Mouse (Mus musculus) urinary bladder, adult 2 months (tissue): ENCODE data around the gene Fat2. TPM values are rescaled to one million over a fixed set of nuclear protein-coding genes. Genes with fewer than 3 reads are reported as not detected.

ENCODE experiments used
- DNase-seq: peaks from one replicate; pipeline ENCODE4 v3.0.0; 2022; ENCODE audit warnings: low spot score
- polyA plus RNA-seq: library from polyadenylated mRNA; depleted of rRNA; stranded (reverse); fragments of >200 nt; gene quantifications from 2 replicates; pipeline ENCODE4 v1.2.3, GENCODE M21; 2012

Fat2 gene
- polyA plus RNA-seq, 1 experiment = 8.9 TPM

DNA sequence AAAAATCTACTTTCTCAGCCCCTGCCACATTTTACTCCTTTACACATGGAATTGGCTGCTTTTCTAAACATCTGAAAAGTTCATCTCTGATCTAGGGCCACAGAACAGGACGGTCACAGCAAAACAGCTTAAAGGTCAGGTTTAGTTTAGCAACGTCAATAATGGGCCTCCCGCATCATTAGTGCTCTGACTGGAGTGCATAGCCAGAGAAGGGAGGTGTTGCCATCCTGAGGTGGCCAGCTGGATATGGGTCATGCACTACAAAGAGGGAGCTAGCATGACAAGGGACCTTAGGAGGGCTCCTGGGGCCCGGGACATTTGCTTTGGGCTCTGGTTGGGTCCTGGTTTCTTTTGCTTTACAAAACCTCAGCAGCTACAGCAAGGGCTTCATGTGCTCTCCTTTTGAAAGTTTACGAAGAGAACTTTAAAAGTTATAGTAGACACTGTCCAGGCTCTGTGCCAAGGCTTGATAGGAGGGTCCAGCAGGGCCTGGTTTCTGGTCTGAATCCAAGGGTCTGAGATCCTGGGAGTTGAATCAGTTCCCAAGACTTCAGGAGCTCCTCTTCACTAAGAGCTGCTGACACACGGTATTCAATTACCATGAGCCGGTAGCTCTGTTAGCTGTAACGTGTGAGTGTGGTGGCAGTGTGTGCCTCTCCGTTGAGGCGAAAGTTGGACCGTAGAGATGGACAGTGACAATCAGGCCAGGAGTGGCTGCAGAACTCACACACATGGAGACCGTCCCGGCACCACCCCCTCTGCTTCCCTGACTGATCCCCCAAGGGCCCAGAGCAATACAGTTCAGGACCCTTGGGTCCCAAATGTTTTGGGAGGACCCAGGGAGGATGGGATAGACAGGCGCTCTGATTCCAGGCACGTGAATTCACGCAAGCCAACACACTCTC, 6.2 kb downstream of the Fat2 start:
- no peak for DNase-seq

DNA sequence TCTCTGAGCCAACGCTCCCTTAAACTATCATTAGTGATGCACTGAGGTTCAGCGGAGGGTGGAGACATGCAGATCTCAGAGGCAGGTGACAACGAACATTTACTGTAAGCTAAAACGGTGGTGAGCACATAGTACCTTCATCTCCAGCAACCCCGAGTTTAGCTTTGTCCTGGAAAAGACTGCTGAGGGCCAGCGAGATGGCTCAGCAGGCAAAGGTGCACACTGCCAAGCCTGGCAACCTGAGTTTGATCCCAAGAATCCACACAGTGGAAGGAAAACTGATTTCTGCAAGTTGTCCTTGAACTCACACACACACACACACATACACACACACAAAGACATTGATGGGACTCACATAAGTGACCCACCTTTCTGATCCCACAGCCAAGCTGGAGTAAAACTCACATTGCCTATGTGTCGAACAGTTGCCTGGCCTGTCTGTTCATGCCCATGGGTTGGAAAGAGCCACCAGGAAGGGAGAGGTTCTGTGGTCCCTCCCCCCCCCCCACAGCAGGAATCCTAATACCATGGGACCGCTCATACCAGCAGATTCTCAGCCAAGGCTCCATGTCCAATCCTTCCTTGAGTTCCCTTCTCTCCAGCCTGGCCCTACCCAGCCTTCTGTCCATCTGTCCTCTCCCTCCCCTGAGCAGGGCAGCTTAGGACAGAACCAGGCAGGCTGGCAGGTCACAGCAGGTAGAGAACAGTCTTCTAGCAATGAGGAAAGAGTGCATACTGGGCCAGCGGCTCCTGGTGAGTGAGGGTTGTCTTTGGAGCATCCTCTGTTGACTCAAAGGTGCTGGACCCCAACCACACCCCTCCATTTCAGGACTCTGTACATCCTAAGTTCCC, 8.6 kb downstream of the Fat2 start:
- peak; percentile 58 for DNase-seq

DNA sequence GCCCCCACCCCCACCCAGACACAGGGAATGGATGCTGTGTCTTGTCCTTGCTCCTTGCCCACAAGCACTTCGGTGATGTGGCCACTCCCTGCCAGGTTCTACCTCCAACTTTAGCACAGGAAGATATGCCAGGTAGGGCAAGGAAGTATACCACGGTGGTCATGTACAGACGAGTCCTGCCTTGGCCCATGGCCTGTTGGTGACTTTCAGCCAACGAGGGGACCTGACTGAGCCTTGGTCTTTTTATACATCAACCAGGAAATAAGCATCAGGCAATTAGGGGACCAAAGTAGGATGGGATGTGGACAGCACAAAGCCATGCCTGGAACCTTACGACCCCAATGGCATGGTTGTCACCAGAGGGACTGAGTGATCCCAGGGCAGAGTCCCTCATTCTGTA, 9.3 kb downstream of the Fat2 start:
- no peak for DNase-seq

DNA sequence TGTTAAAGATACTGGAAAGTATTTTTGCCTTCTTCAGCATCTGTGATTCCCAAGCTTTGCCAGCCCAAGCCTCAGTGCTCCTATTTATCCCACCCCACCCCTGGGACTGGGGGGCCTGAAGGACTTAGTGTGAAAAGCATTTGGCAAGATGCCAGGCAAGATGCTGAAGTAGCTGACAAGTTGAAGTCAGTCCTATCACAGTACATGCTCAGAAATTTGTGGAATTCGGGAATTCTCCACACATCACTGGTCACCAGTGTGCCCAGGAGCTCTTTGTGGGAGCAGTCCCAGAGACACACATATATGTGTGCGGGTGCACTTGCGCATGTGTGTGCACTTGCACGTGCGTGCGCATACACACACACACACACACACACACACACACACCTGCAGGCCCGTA, 10.2 kb downstream of the Fat2 start:
- no peak for DNase-seq

DNA sequence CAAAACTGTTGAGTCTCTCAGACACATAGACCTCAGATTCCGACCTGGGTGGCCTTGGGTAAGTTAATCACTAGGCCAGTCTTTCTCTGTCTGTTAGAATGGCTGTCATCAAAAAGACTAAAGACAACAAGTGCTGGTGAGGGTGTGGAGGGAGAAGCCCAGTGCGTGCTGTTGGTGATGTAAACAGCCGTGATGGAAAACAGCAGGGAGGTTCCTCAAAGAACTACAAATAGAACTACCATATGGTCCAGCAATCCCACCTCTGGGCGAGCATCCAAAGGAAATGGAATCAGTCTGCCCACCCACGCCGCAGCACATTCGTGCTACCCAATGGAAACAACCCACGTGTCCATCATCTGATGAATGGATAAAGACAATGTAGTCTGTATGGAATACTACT, 12.5 kb downstream of the Fat2 start:
- no peak for DNase-seq

DNA sequence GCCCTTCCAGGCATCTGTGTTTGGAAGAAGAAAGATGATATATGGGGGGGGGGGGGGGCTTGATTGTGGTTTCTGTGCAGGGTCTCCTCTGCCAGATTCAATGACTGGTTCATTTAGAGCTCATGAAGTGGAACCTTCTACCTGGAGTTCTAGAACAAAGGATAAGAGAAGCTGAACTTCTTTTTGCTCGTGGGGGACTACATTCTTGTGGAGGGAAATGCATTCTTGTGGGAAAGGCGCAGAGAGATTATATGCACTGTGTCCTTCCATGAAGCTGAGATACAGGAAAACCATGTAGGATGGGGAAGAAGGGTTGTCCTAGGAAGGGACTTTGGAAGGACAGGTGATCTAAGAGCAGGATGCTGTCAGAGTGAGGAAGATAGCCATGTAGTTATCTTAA, 15.4 kb downstream of the Fat2 start:
- no peak for DNase-seq

DNA sequence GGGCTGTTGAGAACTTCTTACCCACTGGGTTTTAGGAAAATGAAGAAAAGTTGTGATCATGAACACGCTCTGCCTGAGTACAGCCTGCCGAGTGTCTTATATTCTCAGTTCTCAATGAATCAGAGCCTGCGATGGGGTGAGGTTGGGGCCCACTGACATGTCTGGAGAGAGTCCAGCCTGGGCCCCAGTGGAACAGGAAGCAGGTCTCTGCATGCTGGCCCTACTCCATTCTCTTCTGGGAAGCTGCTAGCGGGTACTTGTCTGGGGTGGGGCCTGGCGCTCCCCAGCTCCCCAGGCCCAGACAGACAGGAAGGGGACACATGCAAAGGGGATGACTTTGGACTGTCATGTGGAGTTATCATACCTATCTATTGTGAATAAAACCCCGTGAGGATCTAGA, 20.4 kb downstream of the Fat2 start:
- no peak for DNase-seq

DNA sequence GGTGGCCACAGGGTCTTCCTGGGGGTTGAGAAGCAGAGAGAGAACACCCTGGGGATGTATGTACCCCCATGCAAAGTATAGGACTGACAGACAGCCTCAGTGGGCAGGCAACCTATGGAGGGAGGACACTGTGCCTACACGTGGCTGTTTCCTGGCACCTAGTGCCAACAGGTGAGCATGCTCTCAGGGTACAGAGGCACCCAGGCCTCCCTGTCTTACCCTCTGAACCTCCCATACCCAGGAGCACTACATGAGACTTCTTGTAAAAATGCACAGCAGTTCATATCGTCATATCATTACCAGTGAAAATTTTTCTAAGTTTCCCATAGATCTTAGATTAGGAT, 21.7 kb downstream of the Fat2 start:
- DNase-seq = no peak

DNA sequence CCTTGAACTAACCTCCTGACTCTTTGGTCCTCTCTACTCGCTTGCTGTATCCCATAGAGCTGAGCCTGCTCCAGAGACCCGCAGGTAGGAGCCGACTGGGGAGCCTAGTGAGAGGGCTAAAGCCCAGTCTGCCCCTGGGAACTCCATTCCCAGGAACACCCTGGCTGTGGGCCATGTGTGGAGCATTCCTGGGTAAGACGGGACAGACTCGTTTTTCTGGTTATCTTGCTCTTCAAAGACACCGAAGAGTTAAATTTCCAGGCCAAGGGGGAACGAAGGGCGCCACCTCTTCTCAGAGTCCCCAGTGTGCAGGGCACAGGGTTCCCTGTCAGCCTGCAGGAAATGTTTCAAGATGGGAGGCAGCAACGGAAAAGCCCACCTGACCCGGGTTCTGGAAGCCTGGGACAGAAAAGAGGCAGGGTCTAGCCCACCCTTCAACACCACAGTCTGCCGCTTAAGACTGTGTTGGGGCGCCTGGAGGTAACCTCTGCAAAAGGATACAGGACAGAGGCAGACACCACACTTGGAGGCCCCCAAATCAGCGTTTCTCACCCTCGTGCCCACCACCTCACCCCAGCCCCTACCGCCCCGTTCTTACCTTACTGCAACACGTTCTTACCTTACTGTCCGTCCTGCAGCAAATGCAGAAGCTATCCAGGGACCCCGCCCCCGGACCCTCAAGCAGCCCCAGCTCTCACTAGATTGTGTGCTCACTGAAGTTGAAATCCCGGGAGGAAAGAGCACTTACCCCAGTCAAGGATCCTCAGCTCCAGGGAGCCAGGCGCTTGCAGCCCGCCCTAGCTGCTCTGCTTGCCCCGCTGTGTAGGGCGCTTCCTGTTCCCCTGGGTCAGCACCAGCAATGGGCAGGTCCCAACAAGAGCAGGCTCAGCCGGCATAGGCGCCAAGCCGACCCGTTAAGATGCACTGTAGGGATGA, 22.3 kb downstream of the Fat2 start:
- DNase-seq = peak; percentile 50

DNA sequence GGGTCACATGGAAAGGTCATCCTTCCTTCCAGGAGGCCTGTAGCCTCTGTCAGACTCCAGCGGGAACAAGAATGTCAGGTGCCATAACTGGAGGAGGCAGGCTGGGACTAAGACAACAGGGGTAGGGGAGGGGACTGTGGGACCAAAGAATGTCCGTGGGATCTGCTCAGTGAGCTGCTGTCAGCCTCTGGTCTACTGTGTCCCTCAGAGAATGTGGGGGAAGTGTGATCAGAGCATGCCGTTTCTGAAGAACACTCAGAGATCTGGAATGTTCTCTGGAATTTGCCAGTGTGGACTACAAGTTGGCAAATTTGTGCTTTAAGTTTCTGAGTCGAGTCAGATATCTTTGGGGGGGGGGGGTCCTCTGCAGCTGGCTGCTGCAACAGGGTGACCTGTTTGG, 34.0 kb downstream of the Fat2 start:
- DNase-seq = no peak

DNA sequence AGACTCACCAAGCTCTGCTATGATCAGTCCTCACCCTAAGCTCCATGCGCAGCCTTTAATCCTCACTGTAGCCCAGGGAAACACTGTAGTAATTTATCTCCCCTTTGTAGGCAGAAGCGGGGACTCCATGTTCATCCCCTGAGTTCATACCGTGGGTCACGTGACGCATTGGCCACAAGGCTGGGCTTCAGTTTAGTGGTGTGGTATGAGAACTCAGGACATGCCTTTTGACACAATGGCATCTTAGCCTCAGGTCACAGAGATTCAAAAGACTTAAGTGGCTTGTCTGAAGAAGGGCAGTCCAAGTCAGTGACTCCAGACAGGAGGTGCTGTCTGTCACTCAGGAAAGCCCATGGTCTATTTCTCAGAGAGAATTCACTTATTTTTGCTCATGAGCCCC, 43.2 kb downstream of the Fat2 start:
- DNase-seq = no peak

DNA sequence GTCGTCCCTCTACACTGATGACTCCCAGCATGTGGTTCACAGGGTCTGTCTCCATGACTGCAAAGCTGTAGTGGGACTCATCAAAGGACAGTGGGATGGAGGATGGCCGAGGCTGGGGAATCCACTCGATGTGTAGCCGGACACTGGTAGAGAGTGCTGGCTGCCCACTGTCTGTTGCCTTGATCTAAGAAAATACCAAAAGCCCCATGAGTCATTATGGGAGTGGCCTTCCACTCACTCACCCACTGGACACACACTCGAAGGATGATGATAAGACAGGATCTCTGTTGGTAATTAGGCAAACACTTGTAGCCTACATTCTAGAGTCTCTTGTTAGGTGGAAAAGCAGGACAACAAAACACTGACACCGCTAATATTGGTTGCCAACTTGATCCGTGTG, 44.5 kb downstream of the Fat2 start:
- DNase-seq = no peak

DNA sequence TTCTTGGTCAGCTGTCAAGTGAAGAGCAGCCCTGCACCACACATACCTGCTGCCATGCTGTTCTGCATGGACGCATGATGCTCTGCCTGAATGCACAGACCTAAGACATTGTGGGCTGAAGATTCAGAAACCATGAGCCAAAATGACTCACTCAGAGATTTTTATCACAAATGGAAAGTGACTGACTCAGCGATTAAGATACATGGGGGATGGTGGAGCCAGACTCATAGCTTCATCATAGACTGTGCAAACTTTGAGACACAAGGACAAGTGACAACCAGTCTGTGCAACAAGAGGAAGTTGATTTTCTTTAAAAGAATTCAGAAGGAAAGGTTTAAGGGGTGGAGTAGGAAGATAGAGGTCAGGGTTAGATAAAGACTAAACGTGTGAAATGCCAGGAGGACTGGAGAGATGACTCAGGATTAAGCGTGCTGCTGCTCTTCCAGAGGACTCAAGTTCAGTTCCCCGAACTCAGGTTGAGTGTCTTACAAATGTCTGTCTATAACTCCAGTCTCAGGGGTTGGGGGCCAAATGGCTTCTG, 46.4 kb downstream of the Fat2 start:
- no peak for DNase-seq

DNA sequence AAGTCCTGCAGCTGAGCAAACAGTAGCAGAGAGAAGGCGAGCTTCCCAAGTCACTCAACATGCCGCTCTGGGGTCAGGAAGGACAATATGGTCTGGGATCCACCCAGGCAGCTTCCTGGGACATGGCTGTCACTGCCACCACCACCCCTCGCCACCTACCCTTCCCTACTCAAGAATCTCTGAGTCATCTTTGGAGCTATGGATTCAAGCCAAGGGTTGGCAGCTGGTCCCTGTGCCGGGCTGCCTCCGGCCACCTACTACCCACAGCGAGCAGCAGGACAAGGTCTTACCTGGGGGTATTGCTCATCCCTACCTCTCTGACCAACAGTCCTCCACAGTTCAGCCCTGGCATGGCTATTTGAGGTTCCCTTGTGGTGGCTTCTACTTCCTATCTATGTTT, 61.6 kb downstream of the Fat2 start:
- DNase-seq = no peak

DNA sequence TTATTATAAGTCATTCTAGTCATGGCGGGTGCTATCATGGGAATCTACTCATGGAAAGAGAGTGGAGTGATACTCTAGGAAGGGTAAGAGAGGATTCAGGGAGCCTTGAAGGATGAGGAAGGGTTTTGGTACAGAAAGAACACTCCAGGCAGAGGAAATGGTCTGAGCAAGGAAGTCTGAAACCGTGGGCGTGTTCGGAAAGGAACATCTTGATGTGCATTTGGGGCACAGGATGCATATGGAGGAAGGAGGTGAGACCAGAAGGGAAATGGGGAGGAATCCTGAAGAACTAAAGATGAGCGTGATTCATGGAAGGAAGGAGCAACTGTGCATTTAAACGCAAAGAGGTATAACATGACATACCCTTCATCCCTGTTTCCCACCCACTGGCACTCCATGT, 67.8 kb downstream of the Fat2 start:
- no peak for DNase-seq

DNA sequence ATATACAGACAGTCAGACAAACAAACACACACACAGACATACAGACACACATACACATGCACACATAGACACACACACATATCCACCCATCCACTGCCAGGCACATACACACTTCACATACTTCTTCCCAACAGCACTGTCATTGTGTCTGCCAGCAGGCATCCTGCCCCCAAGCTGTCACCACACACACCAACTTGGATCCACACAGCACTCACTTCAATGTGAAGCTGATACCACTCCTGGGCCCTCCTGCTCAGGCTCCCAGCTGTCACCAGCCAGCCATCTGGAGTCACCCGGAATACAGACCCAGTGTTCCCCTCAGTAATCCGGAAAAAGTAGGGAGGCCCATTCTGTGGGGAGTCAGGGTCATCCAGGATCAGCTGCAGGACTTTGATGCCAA, 70.7 kb downstream of the Fat2 start:
- DNase-seq = no peak

DNA sequence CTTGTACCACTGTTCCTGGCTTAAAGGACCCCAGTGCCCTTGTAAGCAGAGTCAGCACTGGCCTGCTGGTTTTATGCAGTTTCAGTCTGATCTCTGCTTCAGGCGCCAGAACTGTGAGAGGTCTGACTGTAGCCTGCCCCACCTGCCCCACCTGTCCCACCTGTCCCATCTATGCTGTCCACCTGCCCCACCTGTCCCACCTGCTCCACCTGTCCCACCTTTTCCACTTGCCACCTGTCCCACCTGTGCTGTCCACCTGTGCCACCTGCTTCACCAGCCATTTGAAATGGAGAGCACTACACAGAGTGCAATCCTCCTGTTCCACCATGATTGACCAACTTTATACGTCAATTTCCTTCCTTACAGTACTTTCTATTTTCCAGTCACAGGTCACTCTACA, 72.0 kb downstream of the Fat2 start:
- DNase-seq = no peak

DNA sequence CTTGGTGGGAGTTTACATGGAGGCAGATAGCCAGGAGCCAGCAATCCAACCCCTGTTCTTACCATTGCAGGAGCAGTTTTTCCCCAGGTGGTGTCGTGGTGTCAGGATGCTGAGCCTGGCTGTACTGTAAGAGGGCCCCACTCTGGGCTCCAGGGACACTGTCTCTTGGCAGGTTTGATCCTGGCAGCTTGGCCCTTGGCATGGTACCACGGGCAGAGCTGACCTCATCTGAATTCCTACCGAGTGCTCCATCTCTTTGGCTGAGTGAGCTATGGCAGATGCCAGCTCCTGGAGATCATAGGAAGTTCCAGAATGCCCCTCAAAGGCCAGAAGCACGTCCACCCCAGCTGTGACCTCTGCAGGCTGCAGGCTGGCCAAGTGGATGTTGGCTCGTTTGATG, 74.4 kb downstream of the Fat2 start:
- DNase-seq = no peak

DNA sequence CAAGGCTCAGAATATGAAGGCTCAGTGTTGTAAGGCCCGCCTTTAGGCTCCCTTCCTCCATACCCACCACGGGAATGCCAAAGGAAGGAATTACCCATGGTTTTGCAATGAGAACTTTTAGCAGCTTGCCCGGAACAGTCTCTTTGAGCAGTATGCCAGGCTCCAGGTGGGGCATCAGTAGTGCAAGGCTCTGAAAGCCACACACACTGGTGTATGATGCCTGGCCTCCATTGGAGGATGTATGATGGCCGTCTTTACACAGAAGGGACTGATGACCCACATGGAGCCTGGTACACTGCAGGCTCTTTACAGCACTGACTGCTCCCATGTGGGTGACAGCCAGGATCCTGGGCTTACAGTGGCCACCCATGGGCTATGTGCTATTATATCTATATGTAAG, 75.3 kb downstream of the Fat2 start:
- DNase-seq = no peak

DNA sequence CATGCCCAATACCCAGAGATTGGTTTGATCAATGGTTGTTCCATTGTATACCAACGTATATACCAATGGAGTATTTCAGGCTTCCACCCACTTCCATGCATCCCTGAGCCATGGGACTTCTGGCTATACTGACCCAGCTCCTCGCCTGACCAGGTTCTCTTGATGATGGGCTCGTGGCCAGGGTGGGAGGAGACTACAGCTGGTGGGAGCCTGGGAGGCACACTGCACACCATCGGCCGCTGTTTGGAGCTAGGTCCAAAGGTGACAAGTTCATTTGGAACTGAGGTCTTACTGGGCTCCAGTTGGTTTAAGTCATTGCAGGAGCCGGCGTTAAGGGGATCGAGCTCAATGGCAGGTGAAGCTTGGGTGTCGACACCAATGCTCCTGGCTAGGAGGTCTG, 83.0 kb downstream of the Fat2 start:
- DNase-seq = no peak

DNA sequence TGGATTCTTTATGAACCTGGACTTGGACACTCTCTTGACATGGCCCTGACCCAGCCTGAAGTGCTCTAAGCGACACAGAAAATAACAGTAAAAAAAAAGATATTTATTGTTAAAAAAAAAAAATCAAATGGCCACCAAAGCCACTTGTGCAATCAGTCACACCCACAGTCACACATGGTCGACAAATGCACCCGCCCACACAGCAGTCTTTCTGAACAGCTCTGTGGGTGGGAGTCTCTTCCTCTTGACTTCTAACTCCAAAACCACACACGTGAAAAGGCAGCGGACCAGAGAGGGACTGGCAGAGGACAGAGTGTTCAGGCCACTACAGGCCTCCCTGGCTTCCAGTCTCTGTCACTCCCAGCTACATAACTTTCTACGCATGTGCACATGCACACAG, 85.8 kb downstream of the Fat2 start:
- DNase-seq = no peak

DNA sequence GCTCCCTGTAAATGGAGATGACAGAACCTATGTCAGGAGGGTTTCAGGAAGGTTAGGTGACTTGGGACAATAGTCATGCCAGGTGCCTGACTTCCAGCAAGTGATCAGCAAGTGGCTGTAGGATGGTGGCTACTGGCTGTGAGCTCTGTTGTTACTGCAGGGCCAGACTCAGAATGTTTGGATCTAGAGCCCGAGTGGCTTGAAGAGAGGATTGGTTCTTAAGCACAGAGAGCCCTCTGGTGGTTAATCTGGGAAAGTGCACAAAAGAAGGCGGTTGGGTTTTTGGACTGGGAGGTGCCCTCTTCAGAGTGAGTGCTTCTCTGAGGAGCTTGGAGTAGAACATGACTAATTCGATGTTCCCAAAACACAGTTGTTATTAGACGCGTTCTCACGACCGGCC, 95.8 kb downstream of the Fat2 start:
- peak; percentile 32 for DNase-seq
